Mouse (Mus musculus) CD8-positive naive resting alpha-beta T cell, adult 57 days (primary cell): Measurements from ENCODE around the gene Cyp2u1. TPM values are rescaled to one million over a fixed set of nuclear protein-coding genes. Genes with fewer than 3 reads are reported as not detected.

Source experiments
- total RNA-seq: library from RNA; stranded (reverse); gene quantifications from one replicate; pipeline ENCODE4 v1.2.4, GENCODE M21; 2023

Cyp2u1 gene
- 1.2 TPM for total RNA-seq

GRCm38 (mm10) chr3:131302452-131303319 is at the start of gene Cyp2u1:
Gene Cyp2u1 (minus strand): TSS chr3:131303227.

DNA sequence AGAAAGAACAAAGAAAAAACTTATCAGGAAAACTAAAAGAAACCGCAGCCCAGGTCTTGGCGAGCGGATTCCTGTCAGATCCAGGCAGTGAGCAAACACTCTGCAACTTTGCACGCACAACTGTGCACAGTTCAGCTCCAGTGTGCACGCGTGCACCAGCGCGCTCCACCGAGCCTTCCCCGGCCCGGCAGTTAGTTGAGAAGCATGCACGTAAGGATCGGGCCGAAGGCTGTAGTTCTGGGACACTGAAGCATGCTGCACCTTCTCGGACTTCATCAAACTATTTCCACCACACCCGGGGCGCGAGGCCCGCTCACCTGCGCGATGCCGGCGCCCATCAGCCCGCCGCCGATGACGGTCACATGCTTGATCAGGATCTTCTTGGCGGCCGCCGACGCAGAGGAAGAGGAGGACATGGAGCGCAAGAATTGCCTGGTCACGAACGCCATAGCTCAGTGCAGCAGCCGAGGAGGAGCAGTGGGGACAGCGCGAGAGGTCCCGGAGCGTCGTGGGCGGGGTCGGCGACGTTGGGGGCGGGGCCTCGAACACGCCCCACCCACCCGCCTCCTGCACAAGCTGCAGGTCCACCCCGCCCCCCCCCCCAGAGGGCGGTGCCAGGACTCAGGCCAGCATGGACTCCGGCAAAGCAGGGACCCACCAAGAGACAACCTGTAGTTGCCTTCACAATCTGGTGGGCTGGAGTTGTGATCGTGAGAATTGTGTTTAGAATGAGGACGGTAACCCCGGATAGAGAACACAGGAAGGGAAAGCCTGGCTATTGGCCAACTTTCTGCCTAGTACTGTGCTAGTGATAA is 31.3 kb downstream of the Cyp2u1 start, which contains the start of gene Hadh:
TSS of gene Hadh (minus strand) at position 543 of the 815 bp plus-strand sequence.

Other genes starting within 250 kb of the Cyp2u1 start
- 785 TPM for gene Lef1, start 192.8 kb downstream of the Cyp2u1 start, total RNA-seq
- 24.5 TPM for gene Hadh, start 31.1 kb downstream of the Cyp2u1 start, total RNA-seq
- gene Sgms2, start 188.2 kb upstream of the Cyp2u1 start, total RNA-seq: 0.80 TPM